Mouse (Mus musculus): ENCODE results near the gene Ndufaf8.

DNA sequence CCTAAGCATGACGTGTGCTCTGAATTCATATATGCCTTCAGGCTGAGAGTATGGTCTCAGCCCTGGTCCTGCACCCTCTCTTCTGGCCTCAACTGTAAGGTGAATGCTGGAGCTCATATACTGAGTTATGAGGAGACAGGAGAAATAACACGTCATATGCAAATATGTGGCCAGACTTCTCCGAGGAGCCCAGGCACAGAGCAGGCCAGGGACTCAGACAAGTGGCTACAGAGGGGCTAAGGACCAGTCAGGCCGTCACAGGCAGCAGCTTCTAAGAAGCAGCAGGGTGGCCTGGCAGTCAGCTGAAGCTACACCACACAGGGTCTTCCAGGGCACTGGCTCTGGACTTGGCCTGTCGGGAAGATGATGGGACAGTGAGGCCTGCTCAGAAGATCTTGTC is 35.4 kb upstream of the Ndufaf8 start:
- TF ChIP-seq POLR2A (IDR thresholded peaks at IDR 0.05; ENCODE audit: insufficient read length, low read depth) (no peak), TCF12 (IDR thresholded peaks at IDR 0.05; ENCODE audit: insufficient read depth, poor library complexity, severe bottlenecking) (no peak), E2F4 (IDR thresholded peaks at IDR 0.05; ENCODE audit: insufficient read depth) (no peak), POLR2AphosphoS2 (IDR thresholded peaks at IDR 0.05; ENCODE audit: insufficient read length, low read depth) (no peak), MAX (IDR thresholded peaks at IDR 0.05; ENCODE audit: low read depth) (no peak), REST (IDR thresholded peaks at IDR 0.05; ENCODE audit: insufficient read depth, insufficient read length) (no peak), CEBPB (IDR thresholded peaks at IDR 0.05; ENCODE audit: insufficient read depth, poor library complexity, severe bottlenecking) (no peak), MYOG (IDR thresholded peaks at IDR 0.05; ENCODE audit: control insufficient read depth in 1 of 3, insufficient read depth in 1 of 3, insufficient read length in 2 of 3, low read depth in 2 of 3) (no peak), USF1 (IDR thresholded peaks at IDR 0.05; ENCODE audit: low read depth) (no peak), SRF (IDR thresholded peaks at IDR 0.05; ENCODE audit: control insufficient read depth, insufficient read length, low read depth) (no peak), TCF3 (IDR thresholded peaks at IDR 0.05; ENCODE audit: insufficient read length, low read depth) (no peak)
